Mouse (Mus musculus): ENCODE data around the gene Rhbdd1. TPM values are rescaled to one million over a fixed set of nuclear protein-coding genes. Genes with fewer than 3 reads are reported as not detected.

Gene Rhbdd1
- total and polyA plus RNA-seq, 2 experiments from 2014 or later, result 6.6 to 13.2 TPM

DNA sequence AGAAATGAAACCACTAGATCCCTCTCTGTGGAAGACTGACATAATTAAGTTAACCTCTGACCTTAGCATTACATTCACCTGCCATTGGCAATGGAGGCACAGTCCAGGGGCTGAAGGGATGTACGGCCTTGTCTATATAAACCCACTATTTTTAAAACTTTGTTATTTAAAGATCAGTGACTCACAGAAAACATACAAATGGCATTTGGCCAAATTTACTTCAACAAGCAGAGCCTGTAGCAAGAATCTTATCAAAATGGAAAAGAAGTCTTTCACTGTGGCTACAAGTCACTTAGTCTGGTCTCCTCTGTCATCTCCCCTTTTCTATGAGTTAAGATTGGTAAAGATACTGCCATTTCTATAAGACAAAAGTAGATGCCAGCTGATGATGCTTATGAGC, 36.5 kb upstream of the Rhbdd1 start:
- peaks cover 15% of the 10 kb centered on the region for H3K36me3 ChIP-seq (replicated peaks; ENCODE audit: control insufficient read depth, insufficient read depth, low read length)
- 8% methylated on average over 1 of the region's 1 CpGs for WGBS
- H3K4me2 ChIP-seq (ENCODE audit: low read depth, low read length), result peak overlapping the region; percentile 2; the same call in 1 of the 2 replicates
- peaks cover 11% of the 10 kb centered on the region for H3K4me1 ChIP-seq (ENCODE audit: control insufficient read depth, insufficient read depth)
- H3K4me3 ChIP-seq (ENCODE audit: low read depth, low read length), result no peak overlapping the region
- TF ChIP-seq EP300 (IDR thresholded peaks at IDR 0.05; ENCODE audit: low read depth) (no peak), CTCF (IDR thresholded peaks at IDR 0.05; ENCODE audit: low read depth) (no peak)
- no peak overlapping the region for H3K9ac ChIP-seq (replicated peaks; ENCODE audit: low read depth, low read length)
- no peak for ATAC-seq (ENCODE audit: insufficient read depth, low read depth)
- H3K27ac ChIP-seq (ENCODE audit: low read depth), result peak overlapping the region; percentile 5
- no peaks in the 10 kb centered on the region for H3K9me3 ChIP-seq (replicated peaks; ENCODE audit: control insufficient read depth, low read length)
- peak; percentile 69 for DNase-seq (ENCODE audit: low spot score)
- no peaks in the 10 kb centered on the region for H3K27me3 ChIP-seq (ENCODE audit: control insufficient read depth, insufficient read depth, low read length)

DNA sequence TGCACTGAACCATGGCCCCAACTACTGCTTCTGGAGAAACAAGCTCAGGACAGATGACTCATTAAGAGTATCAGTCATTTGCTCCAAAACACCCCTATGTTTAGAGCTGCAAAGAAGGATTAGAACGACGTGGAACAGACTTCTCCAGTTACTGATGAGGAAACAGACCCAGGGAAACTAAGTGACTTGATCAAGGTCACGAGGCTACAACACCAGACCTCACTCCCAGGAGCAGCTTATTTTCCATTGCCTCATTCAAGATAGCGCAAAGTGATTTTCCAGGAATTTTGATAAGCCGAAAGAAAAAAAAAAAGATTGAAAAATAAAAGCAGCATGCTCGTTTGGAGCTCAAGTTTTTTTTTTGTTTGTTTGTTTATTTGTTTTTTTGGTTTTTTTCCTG, 34.4 kb upstream of the Rhbdd1 start:
- Histone ChIP-seq H3K27ac (ENCODE audit: low read depth) (peak overlapping the region; percentile 96), H3K27me3 (ENCODE audit: control insufficient read depth, insufficient read depth, low read length) (no peaks in the 10 kb centered on the region), H3K9ac (replicated peaks; ENCODE audit: low read depth, low read length) (no peak overlapping the region), H3K9me3 (replicated peaks; ENCODE audit: control insufficient read depth, low read length) (no peaks in the 10 kb centered on the region), H3K4me1 (ENCODE audit: control insufficient read depth, insufficient read depth) (peaks cover 10% of the 10 kb centered on the region), H3K36me3 (replicated peaks; ENCODE audit: control insufficient read depth, insufficient read depth, low read length) (peaks cover 11% of the 10 kb centered on the region), H3K4me3 (ENCODE audit: low read depth, low read length) (no peak overlapping the region), H3K4me2 (ENCODE audit: low read depth, low read length) (no peak overlapping the region; the same call in 1 of the 2 replicates)
- ATAC-seq (ENCODE audit: insufficient read depth, low read depth), result no peak
- 16% methylated on average over 6 of the region's 6 CpGs for WGBS
- TF ChIP-seq EP300 (IDR thresholded peaks at IDR 0.05; ENCODE audit: low read depth) (peak; percentile 72; the same call in 1 of the 2 replicates), CTCF (IDR thresholded peaks at IDR 0.05; ENCODE audit: low read depth) (no peak)
- DNase-seq (ENCODE audit: low spot score), result peak; percentile 61

DNA sequence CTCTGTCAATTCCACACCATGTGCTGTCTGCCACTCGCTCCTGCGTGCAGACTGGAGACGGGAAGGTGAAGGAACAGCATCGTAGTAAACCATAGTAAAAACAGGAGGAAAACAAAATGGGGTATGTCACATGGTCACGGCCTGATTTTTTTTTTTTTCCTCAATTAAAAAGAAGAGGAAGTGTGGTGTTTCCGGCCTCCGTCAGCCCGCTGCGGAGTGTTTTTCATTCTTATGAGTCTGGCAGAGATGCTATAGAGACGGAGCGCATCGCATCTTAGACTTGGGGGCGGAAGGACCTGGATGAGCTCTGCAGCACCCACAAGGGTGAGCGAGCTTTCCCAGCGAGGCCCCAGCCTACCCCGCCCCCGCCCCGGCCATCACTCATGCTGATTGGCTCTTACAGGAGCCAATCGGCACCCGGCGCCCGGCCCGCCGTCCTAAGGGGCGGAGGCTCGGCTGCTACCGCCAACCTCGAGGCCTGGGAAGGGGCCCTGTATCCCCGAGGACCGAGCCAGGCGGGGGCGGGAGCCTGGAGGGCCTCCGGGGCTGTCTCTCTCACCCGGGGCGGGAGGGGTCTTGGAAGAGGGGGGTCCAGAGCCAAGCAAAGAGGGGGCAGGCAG, 33.1 kb upstream of the Rhbdd1 start:
- ATAC-seq (ENCODE audit: insufficient read depth, low read depth), result peak; percentile 95
- Histone ChIP-seq H3K9me3 (replicated peaks; ENCODE audit: control insufficient read depth, low read length) (no peaks in the 10 kb centered on the region), H3K36me3 (replicated peaks; ENCODE audit: control insufficient read depth, insufficient read depth, low read length) (no peaks in the 10 kb centered on the region), H3K9ac (replicated peaks; ENCODE audit: low read depth, low read length) (peak overlapping the region; percentile 80), H3K4me2 (ENCODE audit: low read depth, low read length) (peak overlapping the region; percentile 90), H3K27me3 (ENCODE audit: control insufficient read depth, insufficient read depth, low read length) (no peaks in the 10 kb centered on the region), H3K4me1 (ENCODE audit: control insufficient read depth, insufficient read depth) (peaks cover 16% of the 10 kb centered on the region), H3K27ac (ENCODE audit: low read depth) (peak overlapping the region; percentile 96), H3K4me3 (ENCODE audit: low read depth, low read length) (peak overlapping the region; percentile 78)
- DNase-seq (ENCODE audit: low spot score), result peak; percentile 88
- 1% methylated on average over 35 of the region's 35 CpGs for WGBS
- no peak for TF ChIP-seq CTCF (IDR thresholded peaks at IDR 0.05; ENCODE audit: low read depth)
- no peak for TF ChIP-seq EP300 (IDR thresholded peaks at IDR 0.05; ENCODE audit: low read depth)

DNA sequence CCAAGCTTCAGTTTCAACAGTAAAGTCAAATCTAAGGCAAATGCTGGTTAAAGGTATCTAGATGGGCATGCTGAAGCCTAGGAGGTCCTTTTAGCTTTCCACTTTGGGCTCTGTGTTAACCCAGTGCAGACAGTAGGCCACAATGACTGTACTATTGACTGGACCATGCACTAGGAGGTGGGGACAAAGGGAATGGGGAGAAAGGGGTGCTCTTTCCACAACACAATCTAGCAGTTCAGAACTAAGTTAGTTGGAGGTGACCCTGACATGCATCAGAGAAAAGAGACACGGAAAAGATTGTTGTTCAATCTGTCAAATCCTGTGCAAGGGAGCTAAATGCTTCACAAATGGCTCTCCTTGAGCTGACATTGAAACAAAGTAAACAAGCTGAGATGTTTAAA, 32.4 kb upstream of the Rhbdd1 start:
- TF ChIP-seq CTCF (IDR thresholded peaks at IDR 0.05; ENCODE audit: low read depth) (no peak), EP300 (IDR thresholded peaks at IDR 0.05; ENCODE audit: low read depth) (no peak)
- no peaks in the 10 kb centered on the region for H3K36me3 ChIP-seq (replicated peaks; ENCODE audit: control insufficient read depth, insufficient read depth, low read length)
- no peaks in the 10 kb centered on the region for H3K9me3 ChIP-seq (replicated peaks; ENCODE audit: control insufficient read depth, low read length)
- H3K27ac ChIP-seq (ENCODE audit: low read depth), result peak overlapping the region; percentile 96
- WGBS, result 14% methylated on average over 1 of the region's 1 CpGs
- peak overlapping the region; percentile 78 for H3K4me3 ChIP-seq (ENCODE audit: low read depth, low read length)
- H3K27me3 ChIP-seq (ENCODE audit: control insufficient read depth, insufficient read depth, low read length), result no peaks in the 10 kb centered on the region
- H3K4me2 ChIP-seq (ENCODE audit: low read depth, low read length), result peak overlapping the region; percentile 90
- H3K4me1 ChIP-seq (ENCODE audit: control insufficient read depth, insufficient read depth), result peaks cover 22% of the 10 kb centered on the region
- peak; percentile 19; the same call in 1 of the 2 replicates for ATAC-seq (ENCODE audit: insufficient read depth, low read depth)
- DNase-seq (ENCODE audit: low spot score), result peak; percentile 64
- H3K9ac ChIP-seq (replicated peaks; ENCODE audit: low read depth, low read length), result peak overlapping the region; percentile 80

DNA sequence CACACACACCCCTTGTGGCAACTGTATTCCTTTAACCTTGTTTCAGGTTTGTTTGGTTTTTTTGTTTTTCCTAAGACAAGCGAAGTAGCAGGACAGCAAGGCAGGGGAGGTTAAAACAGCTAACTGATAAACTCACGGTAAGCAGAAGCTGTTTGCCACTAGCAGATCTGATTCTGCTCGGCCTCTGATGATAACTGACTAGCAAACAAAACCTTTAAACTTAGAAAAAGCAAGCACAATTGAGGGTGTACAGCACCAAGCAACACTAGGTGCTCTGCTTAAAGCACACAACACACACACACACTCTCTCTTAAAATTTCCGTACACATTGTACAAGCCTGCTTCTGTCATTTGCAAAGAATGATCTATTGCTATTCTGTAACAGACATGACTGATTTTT, 31.8 kb upstream of the Rhbdd1 start:
- peaks cover 24% of the 10 kb centered on the region for H3K4me1 ChIP-seq (ENCODE audit: control insufficient read depth, insufficient read depth)
- no peak for ATAC-seq (ENCODE audit: insufficient read depth, low read depth)
- peak overlapping the region; percentile 80 for H3K9ac ChIP-seq (replicated peaks; ENCODE audit: low read depth, low read length)
- H3K9me3 ChIP-seq (replicated peaks; ENCODE audit: control insufficient read depth, low read length), result no peaks in the 10 kb centered on the region
- H3K27me3 ChIP-seq (ENCODE audit: control insufficient read depth, insufficient read depth, low read length), result peaks cover 2% of the 10 kb centered on the region; the same call in 1 of the 2 replicates
- TF ChIP-seq CTCF (IDR thresholded peaks at IDR 0.05; ENCODE audit: low read depth), result no peak
- no peak for TF ChIP-seq EP300 (IDR thresholded peaks at IDR 0.05; ENCODE audit: low read depth)
- no peak for DNase-seq (ENCODE audit: low spot score)
- 18% methylated on average over 4 of the region's 4 CpGs for WGBS
- H3K4me2 ChIP-seq (ENCODE audit: low read depth, low read length), result peak overlapping the region; percentile 90
- H3K27ac ChIP-seq (ENCODE audit: low read depth), result peak overlapping the region; percentile 96
- H3K36me3 ChIP-seq (replicated peaks; ENCODE audit: control insufficient read depth, insufficient read depth, low read length), result no peaks in the 10 kb centered on the region
- peak overlapping the region; percentile 78 for H3K4me3 ChIP-seq (ENCODE audit: low read depth, low read length)
